Mouse (Mus musculus): ENCODE measurements around the gene Slc45a2.

The Slc45a2 gene

GRCm38 (mm10) chr15:11075726-11076361 lies 75.3 kb downstream of the Slc45a2 start:
- DNase-seq = no peak
